ENCODE assay signal across 28 mouse cellular contexts in genomic region chr2:152247213-152247612, GRCm38 (mm10).
"Had no signal": no experiment of that assay in that cellular context is flagged by ENCODE, and none has a peak within 500 bp of the region (broad histone marks: within the 10 kb centered on the region; RNA-seq: fewer than 3 reads in every experiment).

No protein-coding gene starts in this region.

- ATAC-seq: forebrain, embryonic 13.5 days; forebrain, embryonic 14.5 days; forebrain, embryonic 16.5 days; forebrain, postnatal 0 days had no signal

- H3K4me3 ChIP-seq: embryonic facial prominence, embryonic 10.5 days; embryonic facial prominence, embryonic 12.5 days; embryonic facial prominence, embryonic 13.5 days; embryonic facial prominence, embryonic 15.5 days; erythroblast, embryonic 14.5 days; forebrain, embryonic 10.5 days; forebrain, embryonic 12.5 days; forebrain, embryonic 13.5 days; gastrocnemius, adult 2 months; heart, adult 2 months; heart, embryonic 10.5 days had no signal

- H3K27ac ChIP-seq: embryonic facial prominence, embryonic 10.5 days; embryonic facial prominence, embryonic 12.5 days; embryonic facial prominence, embryonic 13.5 days; embryonic facial prominence, embryonic 15.5 days; forebrain, embryonic 10.5 days; forebrain, embryonic 12.5 days; forebrain, embryonic 13.5 days; gastrocnemius, adult 2 months; heart, adult 2 months; heart, embryonic 10.5 days had no signal

- DNase-seq: cerebellum, adult 2 months; cerebellum, adult 8-10 months; cerebellum, adult 9-10 months; cerebellum, adult 9-11 months; cerebellum, postnatal 10 days; cerebellum, postnatal 14 days; cerebellum, postnatal 25 days; cerebellum, postnatal 36 days; embryo, embryonic 11 days; forebrain, postnatal 0 days; gastrocnemius, adult 2 months; gastrocnemius, postnatal 10 days; gastrocnemius, postnatal 14 days; gastrocnemius, postnatal 25 days; gastrocnemius, postnatal 36 days; heart, adult 18-20 months; heart, adult 2 months had no signal

- H3K9ac ChIP-seq: embryonic facial prominence, embryonic 12.5 days; embryonic facial prominence, embryonic 13.5 days; embryonic facial prominence, embryonic 15.5 days; forebrain, embryonic 12.5 days; forebrain, embryonic 13.5 days; forebrain, postnatal 0 days had no signal

- H3K9me3 ChIP-seq: embryonic facial prominence, embryonic 12.5 days; embryonic facial prominence, embryonic 13.5 days; embryonic facial prominence, embryonic 15.5 days; forebrain, embryonic 12.5 days; forebrain, embryonic 13.5 days; heart, embryonic 10.5 days had no signal

- H3K27me3 ChIP-seq: embryonic facial prominence, embryonic 12.5 days; embryonic facial prominence, embryonic 13.5 days; embryonic facial prominence, embryonic 15.5 days; forebrain, embryonic 12.5 days; forebrain, embryonic 13.5 days had no signal

- H3K4me1 ChIP-seq: embryonic facial prominence, embryonic 10.5 days; embryonic facial prominence, embryonic 12.5 days; embryonic facial prominence, embryonic 13.5 days; embryonic facial prominence, embryonic 15.5 days; forebrain, embryonic 10.5 days; forebrain, embryonic 12.5 days; forebrain, embryonic 13.5 days; heart, embryonic 10.5 days had no signal

- H3K4me2 ChIP-seq: embryonic facial prominence, embryonic 12.5 days; embryonic facial prominence, embryonic 13.5 days; embryonic facial prominence, embryonic 15.5 days; forebrain, embryonic 12.5 days; forebrain, embryonic 13.5 days had no signal
